Mouse (Mus musculus) MEL-GATA-1-ER (cell line): ENCODE measurements around the gene Rffl.

Experiments used
- DNase-seq: peaks from one replicate; pipeline ENCODE4 v3.0.0-alpha.2; 2012; ENCODE audit warnings: low read depth; ENCODE audit errors: extremely low read depth

Rffl gene

DNA sequence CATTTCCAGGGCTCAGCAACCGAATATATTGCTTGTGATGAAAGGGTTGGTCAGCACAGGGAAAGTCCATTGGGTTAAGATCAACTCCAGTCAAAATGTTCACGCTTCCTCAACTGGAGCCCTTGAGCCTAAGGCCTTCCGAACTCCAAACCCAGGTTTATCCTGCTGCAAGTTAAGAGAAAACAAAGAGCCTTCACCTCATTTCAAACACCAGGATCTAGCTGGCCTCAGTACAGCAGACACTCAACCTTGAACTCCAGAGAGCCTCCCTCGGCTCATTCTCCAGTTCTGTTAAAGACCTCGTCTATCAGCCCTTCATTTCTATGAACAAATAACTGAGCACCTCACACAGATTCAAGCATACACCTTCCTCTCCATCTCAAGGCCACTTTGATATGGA is 90.9 kb downstream of the Rffl start:
- DNase-seq: no peak

DNA sequence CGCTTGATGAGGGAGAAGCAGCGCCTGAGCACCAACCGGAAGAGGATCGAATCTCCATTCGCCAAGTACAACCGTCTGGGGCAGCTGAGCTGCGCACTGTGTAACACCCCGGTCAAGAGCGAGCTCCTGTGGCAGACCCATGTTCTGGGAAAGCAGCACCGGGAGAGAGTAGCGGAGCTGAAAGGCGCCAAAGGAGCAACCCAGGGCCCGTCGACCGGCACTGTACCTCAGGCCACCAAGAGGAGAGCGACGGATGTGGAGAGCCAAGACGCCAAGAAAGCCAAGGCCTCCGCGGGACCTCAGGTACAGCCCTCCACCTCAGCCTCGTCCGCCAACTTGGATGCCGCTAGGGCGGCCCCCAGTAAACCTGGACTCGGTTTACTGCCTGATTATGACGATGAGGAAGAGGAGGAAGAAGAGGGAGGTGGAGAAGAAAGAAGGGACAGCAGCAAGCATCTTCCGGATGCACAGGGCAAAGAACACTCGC is 106.5 kb downstream of the Rffl start:
- DNase-seq: no peak

DNA sequence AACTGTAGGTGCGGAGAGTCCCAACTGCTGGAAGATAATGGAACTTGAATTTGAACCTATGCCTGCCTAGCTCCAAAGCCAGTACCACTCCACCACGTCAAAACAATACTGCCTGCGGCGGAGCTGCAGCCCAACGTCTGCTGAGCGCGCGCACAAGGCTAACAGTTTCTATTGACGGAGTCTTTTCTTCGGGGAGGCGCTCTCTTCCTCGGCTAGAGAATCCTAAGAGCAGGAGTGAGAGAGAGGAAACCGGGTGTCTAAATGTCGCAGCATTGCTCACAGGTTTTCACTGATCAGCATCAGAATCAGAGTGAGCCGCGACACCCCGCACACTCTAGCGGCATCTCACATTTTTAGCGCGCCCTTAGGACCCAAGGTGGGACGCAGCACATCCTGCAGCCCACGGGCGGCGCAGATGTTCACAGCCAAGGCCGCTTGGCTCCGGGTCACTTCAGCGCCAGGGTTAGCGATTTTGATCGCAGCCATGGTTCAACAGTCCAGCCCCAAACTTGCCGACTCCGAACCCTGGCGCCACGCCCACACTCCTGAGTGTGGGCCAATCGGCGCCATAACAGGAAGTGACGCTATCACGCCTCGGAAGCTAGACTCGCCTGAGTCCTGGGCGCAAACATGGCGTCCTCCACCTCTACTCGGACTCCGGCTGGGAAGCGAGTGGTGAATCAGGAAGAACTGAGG is 107.1 kb downstream of the Rffl start, which contains the start of the genes Cct6b and Zfp830:
Cct6b (minus strand) TSS at position 580 of the 696 bp plus-strand sequence.
Zfp830 (plus strand) TSS at position 604 of the 696 bp plus-strand sequence.
- peak; percentile 90 for DNase-seq

GRCm38 (mm10) chr11:82763261-82763660 is 107.7 kb downstream of the Rffl start:
- DNase-seq: no peak

DNA sequence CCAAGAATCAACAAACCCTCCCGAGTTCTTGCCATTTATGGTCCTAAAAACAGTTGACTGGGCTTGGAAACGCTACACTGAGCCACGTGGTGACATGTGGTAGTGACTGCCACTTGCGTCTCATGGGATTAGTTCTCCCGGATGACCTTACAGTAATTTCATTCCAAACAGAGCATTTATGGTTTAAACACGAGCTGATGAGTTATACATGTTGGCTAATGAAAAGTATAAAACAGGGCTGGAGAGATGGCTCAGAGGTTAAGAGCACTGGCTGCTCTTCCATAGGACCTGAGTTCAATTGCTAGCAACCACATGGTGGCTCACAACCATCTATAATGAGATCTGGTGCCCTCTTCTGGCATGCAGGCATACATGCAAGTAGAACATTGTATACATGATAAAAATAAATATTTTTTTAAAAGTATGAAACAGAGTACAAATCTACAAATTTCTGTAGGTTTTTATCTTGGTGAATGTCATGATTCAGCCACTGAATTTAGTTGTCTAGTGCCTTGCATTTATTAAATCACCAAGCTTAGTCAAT is 108.7 kb downstream of the Rffl start:
- DNase-seq: no peak

DNA sequence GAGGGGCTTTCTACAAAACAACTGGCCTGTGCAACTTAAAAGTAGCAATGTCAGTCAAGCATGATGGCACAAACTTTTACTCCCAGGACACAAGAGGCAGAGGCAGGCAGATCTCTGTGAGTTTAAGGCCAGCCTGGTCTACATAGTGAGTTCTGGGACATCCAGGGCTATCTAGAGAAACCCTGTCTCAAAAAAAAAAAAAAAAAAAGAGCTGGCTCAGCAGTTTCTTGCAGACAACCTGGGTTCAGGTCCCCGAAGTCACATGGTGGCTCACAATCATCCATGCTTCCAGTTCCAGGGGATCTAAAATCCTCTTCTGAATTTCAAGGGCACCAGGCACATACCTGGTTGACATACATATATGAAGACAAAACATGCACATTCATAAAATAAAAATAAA is 115.1 kb downstream of the Rffl start:
- DNase-seq: no peak
